Mouse (Mus musculus): ENCODE data around the gene Pds5a. TPM values are rescaled to one million over a fixed set of nuclear protein-coding genes. Genes with fewer than 3 reads are reported as not detected.
"Not testable (repeated sequence)": the region's sequence is repeated elsewhere in the genome, so short reads cannot be mapped to it uniquely, and the experiment has no call there.

Pds5a gene
- total RNA-seq, 4 experiments from 2014 or later: 77.7 to 101 (median 85.5) TPM

- peak; percentile 49 to 52 for DNase-seq (ENCODE audit: low spot score in 2 of 2)
These were observed 1.1 kb downstream of the Pds5a start for GRCm38 (mm10) chr5:65696821-65697485.

- DNase-seq (ENCODE audit: low spot score in 2 of 2): not testable (repeated sequence)
These were observed 4.0 kb downstream of the Pds5a start for GRCm38 (mm10) chr5:65694076-65694475.

DNA sequence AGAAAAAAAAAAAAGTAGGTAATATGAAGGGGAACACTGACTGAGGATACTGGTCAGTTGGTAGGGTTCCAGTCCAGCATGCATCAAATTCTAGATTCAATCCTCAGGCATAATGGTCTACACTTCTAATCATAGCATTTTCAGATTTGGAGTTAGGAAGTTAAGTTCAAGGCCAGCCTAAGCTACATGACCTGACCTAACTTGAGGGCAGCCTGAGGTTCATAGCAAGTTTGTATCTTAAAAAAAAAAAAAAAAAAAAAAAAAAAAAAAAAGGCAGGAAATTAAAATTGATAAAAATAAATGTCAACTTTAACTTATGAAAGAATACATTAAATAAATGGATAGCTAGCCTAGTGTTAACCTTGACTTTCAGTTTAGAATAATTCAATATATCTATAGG lies 5.1 kb downstream of the Pds5a start:
- DNase-seq (ENCODE audit: low spot score in 2 of 2): no peak

DNA sequence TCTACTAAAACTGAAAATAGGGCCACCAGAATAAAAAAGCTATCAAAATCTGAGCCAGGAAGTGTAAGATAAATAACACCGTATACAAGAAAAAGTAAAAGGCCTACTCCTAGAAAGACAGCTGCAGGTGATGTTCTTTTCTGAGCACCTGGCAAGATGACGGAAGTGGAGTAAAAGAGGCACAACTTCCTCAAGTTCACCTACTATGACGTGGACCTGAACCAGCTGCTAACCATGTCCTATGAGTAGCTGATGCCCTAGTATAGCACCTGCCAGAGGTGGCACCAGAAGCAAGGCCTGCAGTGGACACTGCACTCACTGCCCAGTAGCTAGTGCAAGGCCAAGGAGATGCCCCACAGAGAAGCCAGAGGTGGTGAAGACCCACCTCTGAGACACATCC lies 9.3 kb downstream of the Pds5a start:
- no peak for DNase-seq (ENCODE audit: low spot score in 2 of 2)

DNA sequence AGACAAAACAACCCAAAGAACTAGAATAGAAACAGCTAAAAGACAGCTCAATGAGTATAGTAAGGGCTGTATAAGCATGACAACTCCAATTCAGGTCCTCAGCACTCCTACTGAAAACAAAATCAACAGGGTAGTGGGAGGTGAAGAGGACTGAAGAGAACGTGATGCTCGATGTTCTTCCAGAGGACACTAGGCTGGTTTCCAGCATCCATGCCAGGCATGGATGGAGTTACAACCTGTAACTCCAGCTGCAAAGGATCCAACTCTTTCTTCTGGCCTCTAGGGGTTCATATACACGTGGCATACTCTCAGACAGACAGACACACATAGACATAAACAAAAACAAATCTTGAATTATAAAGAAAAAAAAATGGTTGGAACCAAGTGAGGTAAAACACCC lies 11.3 kb downstream of the Pds5a start:
- no peak for DNase-seq (ENCODE audit: low spot score in 2 of 2)

DNA sequence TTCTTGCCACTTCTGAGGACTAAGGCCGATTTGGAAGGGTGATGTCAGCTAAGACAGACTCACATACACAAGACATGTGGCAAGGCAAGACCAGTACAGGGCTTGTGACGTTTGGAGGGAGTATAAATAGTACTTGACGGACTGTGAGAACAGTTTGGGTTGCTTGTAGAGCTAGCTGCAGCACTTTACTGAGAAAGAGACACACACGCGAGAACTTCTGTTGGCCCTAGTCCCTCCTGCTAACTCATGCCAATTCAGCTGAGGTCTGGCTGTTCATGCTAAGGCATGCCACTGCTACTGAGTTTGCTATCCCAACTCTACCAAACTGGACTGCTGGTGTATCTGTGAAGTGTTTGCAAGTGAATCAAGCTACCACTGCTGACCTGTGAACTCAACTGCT lies 19.2 kb downstream of the Pds5a start:
- no peak for DNase-seq (ENCODE audit: low spot score in 2 of 2)

- no peak for DNase-seq (ENCODE audit: low spot score in 2 of 2)
These were observed 25.9 kb downstream of the Pds5a start for GRCm38 (mm10) chr5:65672162-65672561.

GRCm38 (mm10) chr5:65667644-65668043 lies 30.4 kb downstream of the Pds5a start:
- no peak for DNase-seq (ENCODE audit: low spot score in 2 of 2)

- DNase-seq (ENCODE audit: low spot score in 2 of 2): no peak
These were observed 32.7 kb downstream of the Pds5a start for GRCm38 (mm10) chr5:65665370-65665769.

DNA sequence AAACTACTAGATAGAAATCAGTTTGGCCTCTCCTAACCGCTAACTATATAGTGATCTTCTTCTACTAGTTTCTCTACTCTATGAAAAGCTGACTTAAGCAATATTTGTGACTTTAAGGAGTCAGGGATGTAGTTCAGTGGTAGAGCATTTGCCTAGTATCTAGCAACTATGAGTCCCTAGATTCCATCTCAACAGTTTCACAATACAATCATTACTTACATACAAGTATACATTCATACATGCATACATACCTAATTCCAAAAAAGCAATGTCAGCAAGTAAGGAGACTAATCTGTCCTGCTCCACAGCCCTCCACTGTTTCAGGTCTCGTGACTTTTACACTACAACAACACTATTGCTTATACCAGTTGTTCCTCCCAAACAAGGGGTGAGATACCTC lies 36.1 kb downstream of the Pds5a start:
- DNase-seq (ENCODE audit: low spot score in 2 of 2): no peak

DNA sequence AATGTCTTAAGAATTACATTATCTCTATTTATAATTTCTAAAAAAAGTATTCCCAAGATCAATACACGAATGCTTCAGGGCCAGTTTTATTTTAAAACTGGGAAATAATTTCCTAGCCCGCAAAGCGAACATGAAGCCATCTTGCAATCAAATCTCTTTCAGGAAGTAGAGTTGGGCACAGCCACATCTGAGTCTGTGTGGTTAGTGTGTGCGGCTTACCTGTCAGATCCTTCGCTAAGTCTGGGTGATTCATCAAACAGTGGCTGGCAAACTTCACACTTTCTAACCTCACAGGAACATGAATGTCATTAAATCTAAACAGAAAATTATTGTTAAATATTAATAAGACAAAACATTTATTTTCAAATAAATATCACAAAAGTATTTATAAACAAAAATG lies 44.3 kb downstream of the Pds5a start:
- DNase-seq (ENCODE audit: low spot score in 2 of 2): no peak

DNA sequence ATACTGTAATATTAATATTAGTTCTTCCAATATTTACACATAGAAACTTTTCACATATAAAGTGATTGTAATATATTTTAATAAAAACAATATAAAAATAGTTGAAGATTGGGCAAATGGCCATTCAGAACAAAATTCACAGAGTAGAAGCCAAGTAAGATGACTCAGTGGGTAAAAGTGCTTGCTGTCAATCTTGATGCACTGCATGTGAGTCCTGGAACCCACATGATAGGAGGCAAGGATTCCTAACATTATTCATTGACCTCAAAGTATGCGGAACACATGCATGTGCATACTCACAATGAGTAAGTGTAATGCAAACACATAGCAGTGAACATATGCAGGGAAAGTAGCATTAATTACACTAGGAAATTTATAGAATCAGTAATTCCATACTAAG lies 59.2 kb downstream of the Pds5a start:
- no peak for DNase-seq (ENCODE audit: low spot score in 2 of 2)

- DNase-seq (ENCODE audit: low spot score in 2 of 2): no peak
These were observed 73.7 kb downstream of the Pds5a start for GRCm38 (mm10) chr5:65624340-65624739.

GRCm38 (mm10) chr5:65613152-65613924 lies 84.7 kb downstream of the Pds5a start:
- DNase-seq (ENCODE audit: low spot score in 2 of 2): no peak

DNA sequence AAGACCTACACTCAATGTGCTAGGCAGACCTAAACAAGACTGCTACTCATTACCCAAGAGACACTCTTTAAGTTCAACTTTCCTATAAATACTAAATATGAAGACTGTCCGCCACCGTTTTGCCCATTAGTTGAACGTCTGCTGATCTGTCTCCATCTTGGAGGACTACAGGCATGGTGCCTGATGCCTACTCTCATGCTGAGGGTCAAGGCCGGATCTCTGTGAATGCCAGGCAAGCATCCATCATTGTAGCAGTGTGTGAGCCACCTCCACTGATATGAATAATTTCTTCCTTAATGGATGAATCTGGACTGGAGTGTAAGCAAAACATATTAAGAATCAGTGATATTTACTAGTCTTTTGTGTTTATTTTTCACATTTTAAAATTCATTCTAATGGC lies 87.5 kb downstream of the Pds5a start:
- no peak for DNase-seq (ENCODE audit: low spot score in 2 of 2)

DNA sequence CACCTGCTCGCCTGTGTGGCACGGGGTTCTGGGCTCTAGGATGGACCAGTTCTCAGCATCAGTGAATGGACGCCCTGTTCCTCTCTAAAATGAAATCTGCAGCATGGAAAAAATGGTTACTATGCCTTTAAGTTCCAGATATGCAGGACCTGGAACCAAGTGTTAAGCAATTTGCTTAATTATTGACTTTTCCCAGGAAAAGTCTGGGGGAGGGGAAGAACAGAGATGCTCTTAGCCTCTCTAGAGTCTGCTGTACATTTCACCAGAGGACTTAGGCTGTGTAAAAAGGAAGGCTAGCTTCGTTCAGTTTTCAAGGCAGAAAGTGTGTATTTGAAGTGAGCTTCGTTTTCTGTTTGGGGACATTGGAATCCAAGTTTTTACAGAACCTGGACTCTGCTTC lies 88.3 kb downstream of the Pds5a start:
- DNase-seq (ENCODE audit: low spot score in 2 of 2): no peak

GRCm38 (mm10) chr5:65606820-65607219 lies 91.3 kb downstream of the Pds5a start:
- DNase-seq (ENCODE audit: low spot score in 2 of 2): no peak

DNA sequence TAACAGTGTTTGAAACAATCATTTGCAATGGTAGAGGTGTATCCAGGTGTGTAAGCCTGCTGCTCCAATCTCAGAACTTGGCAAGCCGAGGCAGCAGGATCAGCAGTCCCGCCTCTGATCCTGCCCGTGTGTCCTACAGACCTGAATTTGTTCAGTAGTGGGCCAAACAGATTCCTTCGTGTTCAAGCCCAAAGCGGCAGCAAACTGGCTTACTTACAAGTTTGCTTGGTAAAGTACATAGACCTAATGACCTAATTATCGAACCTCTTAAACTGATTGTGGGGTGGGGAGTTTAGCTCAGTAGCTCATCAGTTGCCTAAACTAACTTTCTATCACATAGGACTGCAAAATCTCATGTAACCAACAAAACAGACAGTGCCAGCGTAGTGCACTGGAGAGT lies 98.4 kb downstream of the Pds5a start:
- no peak for DNase-seq (ENCODE audit: low spot score in 2 of 2)

DNA sequence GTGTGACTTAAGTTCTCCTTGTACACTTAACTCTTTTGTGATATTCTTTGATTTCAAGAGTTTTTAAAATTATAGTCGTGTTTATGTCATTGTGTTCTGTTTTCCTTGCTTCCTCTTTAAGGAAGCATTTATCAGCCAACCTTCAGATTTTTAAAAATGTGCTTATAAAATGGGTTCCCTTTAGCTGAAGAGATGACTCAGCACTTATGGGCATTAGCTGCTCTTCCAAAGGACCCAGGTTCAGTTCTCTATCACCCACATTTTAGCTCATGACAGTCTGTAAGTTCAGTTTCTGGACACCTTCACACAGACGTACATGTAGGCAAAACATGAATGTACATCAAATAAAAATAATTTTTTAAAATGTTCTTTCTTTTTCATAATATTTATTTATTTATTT lies 105.7 kb downstream of the Pds5a start:
- no peak for DNase-seq (ENCODE audit: low spot score in 2 of 2)

DNA sequence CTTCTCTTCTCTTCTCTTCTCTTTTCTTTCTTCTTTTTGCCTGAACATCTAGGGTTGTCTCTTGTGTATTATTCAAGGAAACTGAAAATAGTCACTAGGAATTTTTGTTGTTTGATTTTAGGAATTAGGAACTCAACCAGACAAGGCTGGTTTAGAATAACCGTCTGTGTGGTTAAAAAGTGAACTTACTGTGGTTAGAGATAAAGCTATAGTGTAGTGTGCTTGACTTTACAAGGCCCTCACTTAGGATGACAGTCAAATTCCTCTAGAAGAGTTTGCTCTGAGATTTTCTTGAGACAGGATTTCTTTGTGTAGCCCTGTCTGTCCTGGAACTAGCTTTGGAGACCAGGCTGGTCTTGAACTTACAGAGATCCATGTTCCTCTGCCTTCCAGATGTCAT lies 107.9 kb downstream of the Pds5a start:
- DNase-seq (ENCODE audit: low spot score in 2 of 2): no peak

- DNase-seq (ENCODE audit: low spot score in 2 of 2): no peak
These were observed 111.8 kb downstream of the Pds5a start for GRCm38 (mm10) chr5:65586291-65586690.

DNA sequence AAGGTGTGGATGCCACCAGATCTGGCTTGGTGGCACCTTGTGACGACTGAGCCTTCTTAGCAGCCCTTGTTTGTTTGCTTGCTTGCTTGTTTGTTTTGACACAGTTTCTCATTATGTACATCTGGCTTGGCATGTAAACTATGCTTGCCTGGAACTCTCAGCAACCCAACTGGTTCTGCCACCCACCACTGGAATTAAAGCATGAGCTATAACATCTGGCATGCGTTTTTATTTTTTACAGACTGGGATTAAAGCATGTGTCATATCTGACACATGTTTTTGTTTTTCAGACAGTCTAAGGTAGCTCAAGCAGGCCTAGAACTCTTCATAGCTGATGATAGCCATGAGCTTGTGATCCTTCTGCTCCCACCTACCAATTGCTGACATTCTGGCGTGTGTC lies 119.5 kb downstream of the Pds5a start:
- DNase-seq (ENCODE audit: low spot score in 2 of 2): no peak

GRCm38 (mm10) chr5:65575896-65576295 lies 122.2 kb downstream of the Pds5a start:
- no peak for DNase-seq (ENCODE audit: low spot score in 2 of 2)

All from layer of hippocampus, adult 8-10 months (tissue).